Mouse (Mus musculus) testis, adult 2 months (tissue): ENCODE data around the gene Vopp1. TPM values are rescaled to one million over a fixed set of nuclear protein-coding genes. Genes with fewer than 3 reads are reported as not detected.

Experiments used
- H3K27ac ChIP-seq: fragments of 200-500 bp; 2 replicates; pipeline ENCODE4 v1.5.1; 2012; ENCODE audit warnings: low read depth, low read length; ENCODE audit not compliant: control insufficient read depth, insufficient read depth
- H3K27me3 ChIP-seq: fragments of 200-500 bp; 2 replicates; pipeline ENCODE4 v1.6.1; 2012; ENCODE audit warnings: mild to moderate bottlenecking, low read length, moderate library complexity; ENCODE audit not compliant: control insufficient read depth, insufficient read depth
- H3K36me3 ChIP-seq: fragments of 200-500 bp; 2 replicates; pipeline ENCODE4 v1.6.1; 2012; ENCODE audit warnings: mild to moderate bottlenecking, low read length; ENCODE audit not compliant: control insufficient read depth, insufficient read depth
- H3K4me1 ChIP-seq: fragments of 200-500 bp; 2 replicates; pipeline ENCODE4 v1.6.1; 2012; ENCODE audit warnings: low read length; ENCODE audit not compliant: control insufficient read depth, insufficient read depth
- H3K4me3 ChIP-seq: fragments of 200-500 bp; 2 replicates; pipeline ENCODE4 v1.5.1; 2012; ENCODE audit warnings: low read depth, mild to moderate bottlenecking, low read length, moderate library complexity, mixed read lengths; ENCODE audit not compliant: control insufficient read depth
- CTCF ChIP-seq: fragments of 200-500 bp; IDR thresholded peaks from 2 replicates; pipeline ENCODE4 v1.5.1; 2012; ENCODE audit warnings: low read depth, mild to moderate bottlenecking, inconsistent platforms, low read length, moderate library complexity; ENCODE audit not compliant: control insufficient read depth, insufficient read depth, insufficient replicate concordance
- POLR2A ChIP-seq: fragments of 200-500 bp; IDR thresholded peaks from 2 replicates; pipeline ENCODE4 v1.6.1; 2012; ENCODE audit warnings: low read depth, mild to moderate bottlenecking, inconsistent platforms, low read length, moderate library complexity; ENCODE audit not compliant: control insufficient read depth
- polyA plus RNA-seq: library from polyadenylated mRNA; depleted of rRNA; stranded (reverse); fragments of >200 nt; gene quantifications from 2 replicates; pipeline ENCODE4 v1.2.3, GENCODE M21; 2012

Vopp1 gene
- polyA plus RNA-seq, 1 experiment = 1.2 TPM

DNA sequence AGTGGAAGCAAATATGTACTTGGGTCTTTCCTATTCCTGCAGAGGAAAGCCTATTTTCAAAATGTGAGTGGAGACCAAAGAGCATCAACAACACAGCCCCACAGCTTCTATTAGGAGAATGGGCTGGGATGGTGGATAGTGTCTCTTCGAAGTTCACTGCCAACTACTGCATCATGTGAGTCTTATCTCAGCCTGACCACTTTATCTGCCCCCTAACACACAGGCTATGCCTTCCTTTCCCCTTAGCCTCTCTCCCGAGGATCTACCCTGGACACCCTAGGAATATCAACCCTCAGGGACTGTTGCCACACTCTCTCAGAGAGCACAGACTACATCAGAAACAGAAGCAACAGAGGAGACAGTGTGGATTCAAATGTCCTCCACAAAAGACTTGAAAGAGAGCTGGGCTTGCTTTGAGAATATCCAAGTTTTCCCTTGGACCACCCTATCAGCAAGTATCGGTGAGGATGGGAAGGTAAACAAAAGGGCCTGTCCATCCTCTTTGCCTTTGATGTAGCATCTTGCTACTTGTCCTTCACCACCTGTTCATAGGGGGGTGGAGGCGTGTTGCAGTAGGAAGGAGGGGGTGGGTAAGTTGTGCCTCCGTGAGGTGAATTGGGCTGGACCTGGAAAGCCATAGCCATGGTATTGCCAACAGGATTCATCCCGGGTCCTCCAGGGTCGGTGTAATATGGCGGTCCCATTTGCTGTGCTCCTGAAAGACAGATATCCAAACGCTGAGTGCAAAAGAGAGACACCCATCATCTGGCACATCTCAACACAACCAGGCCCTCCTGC lies 70.8 kb downstream of the Vopp1 start:
- Histone ChIP-seq H3K27me3 (no peaks in the 10 kb centered on the region), H3K36me3 (no peaks in the 10 kb centered on the region), H3K4me3 (no peak overlapping the region), H3K4me1 (no peaks in the 10 kb centered on the region), H3K27ac (no peak overlapping the region)
- no peak for TF ChIP-seq POLR2A
- TF ChIP-seq CTCF = no peak

DNA sequence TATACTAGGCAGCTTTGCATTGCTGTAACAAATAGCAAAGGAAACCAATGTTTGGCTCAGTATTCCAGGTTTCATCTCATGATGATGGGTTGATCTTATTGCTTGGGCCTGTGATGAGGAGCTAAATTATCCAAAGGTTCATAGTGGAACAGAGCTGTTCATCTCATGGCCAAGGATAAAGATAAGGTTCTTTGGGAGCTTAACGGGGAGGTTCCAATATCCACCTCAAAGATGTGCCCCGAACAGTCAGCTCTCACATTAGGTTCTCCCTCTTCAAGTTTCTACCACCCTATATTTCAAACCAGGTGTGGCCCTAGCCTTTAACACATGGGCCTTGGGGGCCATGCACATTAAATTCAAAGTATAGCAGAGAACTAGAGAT lies 79.2 kb downstream of the Vopp1 start:
- Histone ChIP-seq H3K27me3 (no peaks in the 10 kb centered on the region), H3K27ac (no peak overlapping the region), H3K4me1 (no peaks in the 10 kb centered on the region), H3K36me3 (no peaks in the 10 kb centered on the region), H3K4me3 (no peak overlapping the region)
- TF ChIP-seq POLR2A (no peak), CTCF (no peak)

- no peaks in the 10 kb centered on the region for H3K36me3 ChIP-seq
- no peak for TF ChIP-seq POLR2A
- TF ChIP-seq CTCF = no peak
- no peak overlapping the region for H3K27ac ChIP-seq
- H3K27me3 ChIP-seq = no peaks in the 10 kb centered on the region
- H3K4me1 ChIP-seq = no peaks in the 10 kb centered on the region
- no peak overlapping the region for H3K4me3 ChIP-seq
These were observed 79.8 kb downstream of the Vopp1 start for GRCm38 (mm10) chr6:57744974-57745747.

DNA sequence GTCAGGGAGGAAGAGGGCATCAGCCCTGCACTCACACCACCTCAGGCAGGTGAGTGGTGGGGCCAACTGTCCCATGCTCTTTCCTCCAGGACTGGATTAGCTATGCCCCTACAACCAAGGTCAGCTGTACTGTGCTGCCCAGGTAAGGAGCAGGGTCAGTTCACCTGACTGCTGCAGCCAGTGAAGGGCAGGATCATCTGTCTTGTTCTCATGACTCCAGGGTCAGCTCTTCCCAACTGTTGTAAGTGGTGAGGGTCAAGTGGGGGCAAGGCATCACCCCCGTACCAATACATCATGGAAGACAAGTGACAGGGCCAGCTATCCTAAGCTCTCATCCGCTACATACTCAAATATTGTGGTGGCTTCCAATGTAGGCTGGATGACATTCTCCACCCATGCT lies 80.8 kb downstream of the Vopp1 start:
- Histone ChIP-seq H3K4me3 (no peak overlapping the region), H3K36me3 (no peaks in the 10 kb centered on the region), H3K27ac (no peak overlapping the region), H3K27me3 (no peaks in the 10 kb centered on the region), H3K4me1 (no peaks in the 10 kb centered on the region)
- TF ChIP-seq POLR2A (no peak), CTCF (no peak)

GRCm38 (mm10) chr6:57743333-57743732 lies 81.6 kb downstream of the Vopp1 start:
- no peaks in the 10 kb centered on the region for H3K27me3 ChIP-seq
- no peak overlapping the region for H3K27ac ChIP-seq
- TF ChIP-seq POLR2A = no peak
- no peak; the same call in 1 of the 2 replicates for TF ChIP-seq CTCF
- no peak overlapping the region for H3K4me3 ChIP-seq
- no peaks in the 10 kb centered on the region for H3K4me1 ChIP-seq
- H3K36me3 ChIP-seq = no peaks in the 10 kb centered on the region

DNA sequence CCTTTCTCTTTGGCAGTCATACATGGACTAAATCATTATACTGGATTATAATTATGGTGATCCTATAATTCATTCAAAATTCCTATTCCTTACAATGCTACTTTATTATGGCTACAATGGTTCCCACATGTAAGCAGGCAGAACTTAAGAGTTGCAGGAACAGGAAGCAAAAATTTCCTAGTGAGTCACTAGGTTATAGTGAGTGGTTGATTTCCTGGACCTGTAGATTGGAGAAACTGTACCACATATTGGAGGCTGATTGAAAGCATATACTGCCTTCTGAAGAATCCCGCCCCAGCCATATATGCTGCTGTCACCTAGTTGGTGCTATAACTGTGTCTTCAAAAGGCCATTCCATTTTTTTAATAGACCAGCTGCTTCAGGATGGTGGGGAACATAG lies 82.2 kb downstream of the Vopp1 start:
- Histone ChIP-seq H3K4me3 (no peak overlapping the region), H3K4me1 (no peaks in the 10 kb centered on the region), H3K36me3 (no peaks in the 10 kb centered on the region; the same call in 1 of the 2 replicates), H3K27me3 (no peaks in the 10 kb centered on the region), H3K27ac (no peak overlapping the region)
- TF ChIP-seq CTCF = no peak
- TF ChIP-seq POLR2A = no peak

GRCm38 (mm10) chr6:57721347-57721746 lies 103.6 kb downstream of the Vopp1 start:
- Histone ChIP-seq H3K4me1 (no peaks in the 10 kb centered on the region), H3K27ac (no peak overlapping the region), H3K4me3 (no peak overlapping the region), H3K36me3 (no peaks in the 10 kb centered on the region; the same call in none of the 2 replicates), H3K27me3 (no peaks in the 10 kb centered on the region)
- no peak for TF ChIP-seq POLR2A
- no peak for TF ChIP-seq CTCF
